Mouse (Mus musculus) liver, embryonic 16.5 days (tissue): ENCODE results near the gene Lgr6. TPM values are rescaled to one million over a fixed set of nuclear protein-coding genes. Genes with fewer than 3 reads are reported as not detected.

Experiments
- ATAC-seq: fragments of 200-750 bp; cut with Nextera tagmentation; 2 replicates; pipeline ENCODE4 v1.8.0; 2017; ENCODE audit warnings: low read depth, mild to moderate bottlenecking, moderate number of reproducible peaks, moderate library complexity
- H3K27ac ChIP-seq: fragments of 300-500 bp; sonication (generic); 2 replicates; pipeline ENCODE4 v1.5.1; 2014; ENCODE audit warnings: mild to moderate bottlenecking, low read length
- H3K27me3 ChIP-seq: fragments of 300-500 bp; sonication (generic); 2 replicates; pipeline ENCODE4 v1.6.1; 2014; ENCODE audit warnings: low read depth, low read length, mixed read lengths; ENCODE audit not compliant: control insufficient read depth, insufficient read depth
- H3K36me3 ChIP-seq: fragments of 300-500 bp; sonication (generic); 2 replicates; pipeline ENCODE4 v1.6.1; 2014; ENCODE audit warnings: mild to moderate bottlenecking; ENCODE audit not compliant: control insufficient read depth, insufficient read depth
- H3K4me1 ChIP-seq: fragments of 300-500 bp; sonication (generic); 2 replicates; pipeline ENCODE4 v1.6.1; 2014; ENCODE audit warnings: low read depth, low read length, mixed read lengths; ENCODE audit not compliant: control insufficient read depth
- H3K4me2 ChIP-seq: fragments of 300-500 bp; sonication (generic); 2 replicates; pipeline ENCODE4 v1.6.1; 2014; ENCODE audit warnings: low read depth, low read length, mixed read lengths
- H3K4me3 ChIP-seq: fragments of 300-500 bp; sonication (generic); 2 replicates; pipeline ENCODE4 v1.5.1; 2014; ENCODE audit warnings: low read depth, mild to moderate bottlenecking, low read length
- H3K9ac ChIP-seq: fragments of 300-500 bp; sonication (generic); 2 replicates; pipeline ENCODE4 v1.6.1; 2014; ENCODE audit warnings: low read depth, low read length
- H3K9me3 ChIP-seq: fragments of 300-500 bp; sonication (generic); replicated peaks from 2 replicates; pipeline ENCODE4 v1.6.1; 2016; ENCODE audit warnings: low read length; ENCODE audit not compliant: control insufficient read depth
- WGBS: fragments of 180-500 bp; shearing (Covaris S2); extraction: QIAGEN DNeasy Blood & Tissue Kit; methylation state at CpG from one replicate; pipeline ENCODE4 v1.1.7; 2014; ENCODE audit not compliant: insufficient replicate concordance; 5-methylcytosine and 5-hydroxymethylcytosine counted together
- polyA plus RNA-seq: library from polyadenylated mRNA; unstranded; fragments of >200 nt; fragmentation: Nextera tagmentation; extraction: Ambion mirVana; gene quantifications from 2 replicates; pipeline ENCODE4 v1.2.1, GENCODE M21; 2015

The Lgr6 gene
- polyA plus RNA-seq, 1 experiment from 2014 or later: 0.08 TPM

GRCm38 (mm10) chr1:135011912-135012311, 93.2 kb downstream of the Lgr6 start:
- Histone ChIP-seq H3K4me1 (no peaks in the 10 kb centered on the region), H3K4me2 (no peak overlapping the region), H3K36me3 (no peaks in the 10 kb centered on the region), H3K27ac (no peak overlapping the region), H3K27me3 (no peaks in the 10 kb centered on the region), H3K4me3 (no peak overlapping the region), H3K9ac (no peak overlapping the region), H3K9me3 (no peaks in the 10 kb centered on the region)
- no peak for ATAC-seq
- 84% methylated on average over 5 of the region's 5 CpGs for WGBS

GRCm38 (mm10) chr1:135009833-135010232, 95.2 kb downstream of the Lgr6 start:
- WGBS: 60% methylated on average over 3 of the region's 3 CpGs
- H3K9ac ChIP-seq: no peak overlapping the region

DNA sequence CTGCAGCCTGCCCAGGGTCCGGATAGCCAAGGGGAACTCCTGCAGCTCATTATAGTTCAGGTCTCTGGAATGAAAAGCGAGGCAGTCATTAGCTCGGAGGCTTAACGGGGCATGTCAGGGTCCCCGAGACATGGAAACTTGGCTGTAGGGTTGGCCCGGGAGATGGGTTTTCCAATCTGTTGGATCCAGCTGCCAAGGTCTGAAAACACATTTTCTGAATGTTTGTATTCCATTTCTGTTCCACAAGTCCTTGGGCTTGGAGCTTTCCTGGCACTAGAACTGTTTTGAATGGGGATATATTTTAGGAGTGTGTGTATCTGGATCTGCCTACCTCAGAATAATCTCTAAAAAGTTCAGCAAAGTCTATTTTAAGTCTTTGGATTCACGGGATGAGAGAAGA, 99.4 kb downstream of the Lgr6 start:
- H3K27ac ChIP-seq: no peak overlapping the region
- 58% methylated on average over 7 of the region's 7 CpGs for WGBS
- no peaks in the 10 kb centered on the region for H3K9me3 ChIP-seq
- H3K36me3 ChIP-seq: no peaks in the 10 kb centered on the region
- no peaks in the 10 kb centered on the region for H3K4me1 ChIP-seq
- no peaks in the 10 kb centered on the region for H3K27me3 ChIP-seq
- no peak overlapping the region for H3K9ac ChIP-seq
- H3K4me2 ChIP-seq: no peak overlapping the region
- no peak for ATAC-seq
- H3K4me3 ChIP-seq: no peak overlapping the region

More at GRCm38 (mm10) chr1:135009833-135010232, 95.2 kb downstream of the Lgr6 start:
- Histone ChIP-seq H3K4me1 (no peaks in the 10 kb centered on the region), H3K27ac (no peak overlapping the region), H3K4me2 (no peak overlapping the region), H3K9me3 (no peaks in the 10 kb centered on the region), H3K36me3 (no peaks in the 10 kb centered on the region), H3K27me3 (no peaks in the 10 kb centered on the region), H3K4me3 (no peak overlapping the region)
- ATAC-seq: no peak

- Histone ChIP-seq H3K4me3 (no peak overlapping the region), H3K27ac (no peak overlapping the region), H3K36me3 (no peaks in the 10 kb centered on the region), H3K9me3 (no peaks in the 10 kb centered on the region), H3K27me3 (no peaks in the 10 kb centered on the region), H3K4me2 (no peak overlapping the region), H3K9ac (no peak overlapping the region), H3K4me1 (no peaks in the 10 kb centered on the region)
- 65% methylated on average over 4 of the region's 4 CpGs for WGBS
- ATAC-seq: no peak
These were observed 101.7 kb downstream of the Lgr6 start for GRCm38 (mm10) chr1:135003346-135003745.

- Histone ChIP-seq H3K27ac (no peak overlapping the region), H3K27me3 (no peaks in the 10 kb centered on the region), H3K9me3 (no peaks in the 10 kb centered on the region), H3K4me1 (no peaks in the 10 kb centered on the region), H3K4me2 (no peak overlapping the region), H3K9ac (no peak overlapping the region), H3K36me3 (no peaks in the 10 kb centered on the region), H3K4me3 (no peak overlapping the region)
- no peak for ATAC-seq
- 44% methylated on average over 9 of the region's 9 CpGs for WGBS
These were observed 104.5 kb downstream of the Lgr6 start for GRCm38 (mm10) chr1:135000527-135000926.

- no peak overlapping the region for H3K4me3 ChIP-seq
- WGBS: 72% methylated on average over 8 of the region's 8 CpGs
- no peaks in the 10 kb centered on the region for H3K9me3 ChIP-seq
These were observed 106.8 kb downstream of the Lgr6 start for GRCm38 (mm10) chr1:134998231-134998630.

GRCm38 (mm10) chr1:134997568-134997967, 107.5 kb downstream of the Lgr6 start:
- Histone ChIP-seq H3K9ac (no peak overlapping the region), H3K27me3 (no peaks in the 10 kb centered on the region), H3K4me2 (no peak overlapping the region), H3K27ac (no peak overlapping the region), H3K36me3 (no peaks in the 10 kb centered on the region), H3K9me3 (no peaks in the 10 kb centered on the region), H3K4me3 (no peak overlapping the region), H3K4me1 (no peaks in the 10 kb centered on the region)
- no peak for ATAC-seq
- WGBS: 54% methylated on average over 5 of the region's 5 CpGs

More at GRCm38 (mm10) chr1:134998231-134998630, 106.8 kb downstream of the Lgr6 start:
- H3K27me3 ChIP-seq: no peaks in the 10 kb centered on the region
- H3K4me2 ChIP-seq: no peak overlapping the region
- ATAC-seq: no peak
- no peaks in the 10 kb centered on the region for H3K4me1 ChIP-seq
- H3K36me3 ChIP-seq: no peaks in the 10 kb centered on the region
- H3K9ac ChIP-seq: no peak overlapping the region
- no peak overlapping the region for H3K27ac ChIP-seq

DNA sequence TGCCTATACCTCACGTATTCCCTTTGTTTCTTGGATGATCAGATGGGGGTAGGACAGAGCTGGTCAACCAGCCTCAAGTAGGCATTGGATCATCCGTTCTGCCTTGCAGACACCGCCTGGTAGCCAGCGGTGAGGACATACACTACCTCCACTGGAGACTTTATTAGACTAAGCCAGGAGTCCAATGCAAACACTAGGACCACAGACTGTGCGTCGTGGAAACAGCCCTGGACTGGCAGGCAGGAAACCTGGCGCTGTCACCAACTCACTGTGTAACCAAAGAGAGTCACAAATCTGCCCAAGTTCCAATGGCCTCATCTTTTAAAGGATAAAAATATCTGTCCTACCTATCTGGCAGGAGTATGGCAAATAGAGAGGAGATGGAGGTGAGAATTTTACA, 108.6 kb downstream of the Lgr6 start:
- no peaks in the 10 kb centered on the region for H3K27me3 ChIP-seq
- H3K9ac ChIP-seq: no peak overlapping the region
- no peaks in the 10 kb centered on the region for H3K36me3 ChIP-seq
- H3K4me2 ChIP-seq: no peak overlapping the region
- WGBS: 67% methylated on average over 7 of the region's 7 CpGs
- ATAC-seq: no peak
- H3K27ac ChIP-seq: no peak overlapping the region
- no peaks in the 10 kb centered on the region for H3K4me1 ChIP-seq
- no peak overlapping the region for H3K4me3 ChIP-seq
- no peaks in the 10 kb centered on the region for H3K9me3 ChIP-seq

DNA sequence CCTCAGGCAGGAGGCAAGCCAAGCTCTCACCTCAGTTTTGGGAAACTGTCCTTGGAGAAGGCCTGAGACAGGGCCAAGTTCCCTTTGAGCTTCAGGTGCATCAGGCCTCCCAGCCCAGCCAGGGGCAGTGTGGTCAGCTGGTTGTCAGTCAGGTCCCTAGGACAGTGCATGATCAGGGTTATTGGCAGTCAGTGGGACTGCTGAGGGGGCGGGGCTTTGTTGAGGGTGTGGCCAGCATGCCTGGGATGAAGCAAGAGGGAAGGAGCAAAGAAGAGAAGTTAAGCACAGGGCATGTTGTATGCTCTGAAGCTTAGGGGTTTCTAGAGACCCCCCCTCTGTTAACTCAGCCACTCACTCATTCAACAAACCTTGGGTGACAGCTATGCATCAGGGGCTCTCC, 109.1 kb downstream of the Lgr6 start:
- 0 out of 2 replicates have a peak, but pooled peaks have one; percentile 45 for ATAC-seq
- Histone ChIP-seq H3K27me3 (no peaks in the 10 kb centered on the region), H3K4me3 (no peak overlapping the region), H3K9ac (no peak overlapping the region), H3K27ac (no peak overlapping the region), H3K9me3 (no peaks in the 10 kb centered on the region), H3K4me1 (no peaks in the 10 kb centered on the region), H3K36me3 (no peaks in the 10 kb centered on the region), H3K4me2 (no peak overlapping the region)
- WGBS: 9% methylated on average over 1 of the region's 1 CpGs
